Mouse (Mus musculus) MEL (cell line): ENCODE measurements around the gene Slc9a2. TPM values are rescaled to one million over a fixed set of nuclear protein-coding genes. Genes with fewer than 3 reads are reported as not detected.
A peak's percentile ranks its signal among the peaks of the same experiment; 100 is the strongest.

Source experiments
- DNase-seq: peaks from one replicate; pipeline ENCODE4 v3.0.0; 2011; ENCODE audit warnings: low read depth, low spot score
- H3K27ac ChIP-seq: 2 replicates; pipeline ENCODE4 v1.5.1; 2012; ENCODE audit warnings: low read depth, mild to moderate bottlenecking, control low read depth, low read length, moderate library complexity; ENCODE audit not compliant: control insufficient read depth
- H3K27me3 ChIP-seq, 2 experiments: fragments of 150-350 bp in 1 of 2; sonication (generic) in 1 of 2; 2 replicates each; pipeline ENCODE4 v1.6.1; 2012; ENCODE audit warnings: low read length in 2 of 2, mild to moderate bottlenecking in 2 of 2, improper control_type of control experiment in 1 of 2, moderate library complexity in 1 of 2; ENCODE audit not compliant: insufficient read depth in 2 of 2, control insufficient read depth in 1 of 2
- H3K36me3 ChIP-seq, 2 experiments: 2 replicates each; pipeline ENCODE4 v1.6.1; 2012 to 2014; ENCODE audit warnings: low read length in 2 of 2, improper control_type of control experiment in 1 of 2, inconsistent platforms in 1 of 2, mild to moderate bottlenecking in 1 of 2; ENCODE audit not compliant: insufficient read depth in 2 of 2, control insufficient read depth in 1 of 2
- H3K4me1 ChIP-seq, 2 experiments: fragments of 150-350 bp in 1 of 2; sonication (generic) in 1 of 2; 2 replicates each; pipeline ENCODE4 v1.6.1; 2012; ENCODE audit warnings: low read length in 2 of 2, improper control_type of control experiment in 1 of 2, mild to moderate bottlenecking in 1 of 2; ENCODE audit not compliant: insufficient read depth in 2 of 2, control insufficient read depth in 1 of 2
- H3K4me3 ChIP-seq, 2 experiments: fragments of 150-350 bp in 1 of 2; sonication (generic) in 1 of 2; 2 replicates each; pipeline ENCODE4 v1.5.1; 2012; ENCODE audit warnings: low read depth in 2 of 2, low read length in 2 of 2, mild to moderate bottlenecking in 2 of 2, moderate library complexity in 2 of 2, control low read depth in 1 of 2, improper control_type of control experiment in 1 of 2; ENCODE audit not compliant: control insufficient read depth in 1 of 2, insufficient read depth in 1 of 2
- H3K79me2 ChIP-seq: 2 replicates; pipeline ENCODE4 v1.6.1; 2012; ENCODE audit warnings: mild to moderate bottlenecking, low read length, moderate library complexity; ENCODE audit not compliant: control insufficient read depth, poor library complexity, insufficient read depth
- H3K9ac ChIP-seq: 2 replicates; pipeline ENCODE4 v1.6.1; 2012; ENCODE audit warnings: low read depth, mild to moderate bottlenecking, control low read depth, low read length, moderate library complexity; ENCODE audit not compliant: control insufficient read depth, poor library complexity, severe bottlenecking
- H3K9me3 ChIP-seq: fragments of 150-350 bp; sonication (generic); replicated peaks from 2 replicates; pipeline ENCODE4 v1.6.1; 2012; ENCODE audit warnings: mild to moderate bottlenecking, low read length, improper control_type of control experiment, moderate library complexity; ENCODE audit not compliant: insufficient read depth
- BHLHE40 ChIP-seq: IDR thresholded peaks from 2 replicates; pipeline ENCODE4 v1.6.1; 2012; ENCODE audit warnings: low read depth, mild to moderate bottlenecking, inconsistent platforms, low read length, improper control_type of control experiment, borderline replicate concordance
- CHD2 ChIP-seq: IDR thresholded peaks from 2 replicates; pipeline ENCODE4 v1.6.1; 2011; ENCODE audit warnings: low read length, improper control_type of control experiment
- CTCF ChIP-seq, 3 experiments: IDR thresholded peaks in 2 of 3; conservative IDR thresholded peaks in 1 of 3; 2 replicates each; pipeline ENCODE4 v1.5.1; 2011 to 2012; ENCODE audit warnings: low read length in 3 of 3, low read depth in 2 of 3, mild to moderate bottlenecking in 2 of 3, improper control_type of control experiment in 1 of 3, inconsistent platforms in 1 of 3, mixed read lengths in 1 of 3, moderate library complexity in 1 of 3; ENCODE audit not compliant: control insufficient read depth in 1 of 3, insufficient read depth in 1 of 3, poor library complexity in 1 of 3, severe bottlenecking in 1 of 3
- EP300 ChIP-seq, 2 experiments: IDR thresholded peaks; 2 replicates each; pipeline ENCODE4 v1.6.1; 2011; ENCODE audit warnings: improper control_type of control experiment in 2 of 2, low read length in 2 of 2, low read depth in 1 of 2, mild to moderate bottlenecking in 1 of 2
- MAFK ChIP-seq: IDR thresholded peaks from 2 replicates; pipeline ENCODE4 v1.6.1; 2011; ENCODE audit warnings: low read depth, mild to moderate bottlenecking, low read length, improper control_type of control experiment, borderline replicate concordance
- MEF2A ChIP-seq: IDR thresholded peaks from 2 replicates; pipeline ENCODE4 v1.6.1; 2014; ENCODE audit warnings: low read depth, mild to moderate bottlenecking, inconsistent platforms, low read length, improper control_type of control experiment; ENCODE audit not compliant: poor library complexity, insufficient replicate concordance, severe bottlenecking; ENCODE audit errors: extremely low read depth
- MXI1 ChIP-seq: IDR thresholded peaks from 2 replicates; pipeline ENCODE4 v1.6.1; 2011; ENCODE audit warnings: mild to moderate bottlenecking, low read depth, low read length, improper control_type of control experiment
- MYB ChIP-seq: IDR thresholded peaks from 2 replicates; pipeline ENCODE4 v1.6.1; 2011; ENCODE audit warnings: mild to moderate bottlenecking, low read depth, low read length, improper control_type of control experiment
- NRF1 ChIP-seq: IDR thresholded peaks from 2 replicates; pipeline ENCODE4 v1.6.1; 2014; ENCODE audit warnings: low read depth, mild to moderate bottlenecking, inconsistent platforms, low read length, improper control_type of control experiment, moderate library complexity; ENCODE audit not compliant: poor library complexity, insufficient read depth, severe bottlenecking
- POLR2AphosphoS2 ChIP-seq: IDR thresholded peaks from 2 replicates; pipeline ENCODE4 v1.6.1; 2011; ENCODE audit warnings: low read length, improper control_type of control experiment
- POLR2AphosphoS5 ChIP-seq: IDR thresholded peaks from 2 replicates; pipeline ENCODE4 v1.6.1; 2012; ENCODE audit warnings: low read depth, borderline replicate concordance, mild to moderate bottlenecking, inconsistent platforms, low read length, moderate library complexity, mixed read lengths
- RAD21 ChIP-seq: IDR thresholded peaks from 2 replicates; pipeline ENCODE4 v1.6.1; 2011; ENCODE audit warnings: mild to moderate bottlenecking, low read depth, low read length, improper control_type of control experiment
- SMC3 ChIP-seq: IDR thresholded peaks from 2 replicates; pipeline ENCODE4 v1.6.1; 2011; ENCODE audit warnings: low read depth, low read length, improper control_type of control experiment
- USF1 ChIP-seq: IDR thresholded peaks from 2 replicates; pipeline ENCODE4 v1.6.1; 2014; ENCODE audit warnings: low read depth, mild to moderate bottlenecking, inconsistent platforms, low read length, improper control_type of control experiment, moderate library complexity
- ZMIZ1 ChIP-seq: IDR thresholded peaks from 2 replicates; pipeline ENCODE4 v1.6.1; 2012; ENCODE audit warnings: low read depth, mild to moderate bottlenecking, inconsistent platforms, low read length, improper control_type of control experiment, moderate library complexity
- polyA plus RNA-seq, 2 experiments: library from polyadenylated mRNA; stranded (reverse) in 1 of 2; unstranded in 1 of 2; fragments of >175 nt in 1 of 2; fragments of >200 nt in 1 of 2; gene quantifications; 2 replicates each; pipeline versions ENCODE4 v1.2.1 to v1.2.4; 2012; ENCODE audit warnings: low replicate concordance in 2 of 2, low read depth in 1 of 2; ENCODE audit not compliant: insufficient read length in 2 of 2, insufficient read depth in 1 of 2, missing spikeins in 1 of 2
- total RNA-seq: library from RNA; depleted of rRNA; stranded (reverse); fragments of 300-350 nt; gene quantifications from 2 replicates; pipeline ENCODE4 v1.2.3, GENCODE M21; 2012

Gene Slc9a2
- total and polyA plus RNA-seq, 3 experiments = not detected

- DNase-seq = peak; percentile 42
- H3K27me3 ChIP-seq = no peaks in the 10 kb centered on the region
- H3K9me3 ChIP-seq = no peaks in the 10 kb centered on the region
- H3K27ac ChIP-seq = no peak overlapping the region
- H3K79me2 ChIP-seq = no peaks in the 10 kb centered on the region
- no peak for TF ChIP-seq MEF2A
- peak; percentile 37 to 60 (median 51); a peak in 5 of 6 replicates for TF ChIP-seq CTCF (IDR thresholded peaks at IDR 0.05 in 2 of 3, conservative IDR thresholded peaks at IDR 0.05 in 1 of 3; ENCODE audit: control insufficient read depth in 1 of 3, insufficient read depth in 1 of 3, low read depth in 2 of 3, low read length in 3 of 3, poor library complexity in 1 of 3, severe bottlenecking in 1 of 3)
- peak; percentile 1; the same call in 1 of the 2 replicates for TF ChIP-seq RAD21
- peak; percentile 21; the same call in 1 of the 2 replicates for TF ChIP-seq SMC3
- no peak overlapping the region for H3K4me3 ChIP-seq
- H3K4me1 ChIP-seq = peaks cover 0 to 3% of the 10 kb centered on the region in 2 experiments; a peak in 1 of 4 replicates
- no peak overlapping the region for H3K9ac ChIP-seq
- no peaks in the 10 kb centered on the region for H3K36me3 ChIP-seq
Measured at GRCm38 (mm10) chr1:40768606-40769005, 88.2 kb downstream of the Slc9a2 start.

- no peak overlapping the region for H3K27ac ChIP-seq
- no peak for DNase-seq
- no peak overlapping the region for H3K4me3 ChIP-seq
- no peaks in the 10 kb centered on the region for H3K27me3 ChIP-seq
- no peaks in the 10 kb centered on the region for H3K79me2 ChIP-seq
- no peaks in the 10 kb centered on the region for H3K9me3 ChIP-seq
- TF ChIP-seq MAFK = no peak
- TF ChIP-seq USF1 = no peak
- no peak for TF ChIP-seq POLR2AphosphoS5
- TF ChIP-seq CHD2 = no peak
- TF ChIP-seq MXI1 = no peak
- TF ChIP-seq MYB = no peak
- TF ChIP-seq ZMIZ1 = no peak
- no peak for TF ChIP-seq POLR2AphosphoS2
- H3K36me3 ChIP-seq = no peaks in the 10 kb centered on the region
- no peak overlapping the region for H3K9ac ChIP-seq
- peaks cover 0 to 3% of the 10 kb centered on the region in 2 experiments; a peak in 1 of 4 replicates for H3K4me1 ChIP-seq
Measured at GRCm38 (mm10) chr1:40769331-40769894, 89.0 kb downstream of the Slc9a2 start.

- DNase-seq = no peak
- TF ChIP-seq MAFK (no peak), EP300 (IDR thresholded peaks at IDR 0.05; ENCODE audit: low read depth in 1 of 2, low read length in 2 of 2) (peak in 1 of 2 experiments; percentile 44; a peak in 1 of 4 replicates), NRF1 (no peak), BHLHE40 (no peak)
- H3K36me3 ChIP-seq = no peaks in the 10 kb centered on the region
- H3K79me2 ChIP-seq = no peaks in the 10 kb centered on the region
- no peaks in the 10 kb centered on the region for H3K9me3 ChIP-seq
- H3K4me3 ChIP-seq = no peak overlapping the region
- peaks cover 0 to 3% of the 10 kb centered on the region in 2 experiments; a peak in 1 of 4 replicates for H3K4me1 ChIP-seq
- H3K9ac ChIP-seq = no peak overlapping the region
- H3K27me3 ChIP-seq = no peaks in the 10 kb centered on the region
- no peak overlapping the region for H3K27ac ChIP-seq
Measured at GRCm38 (mm10) chr1:40771196-40771970, 91.0 kb downstream of the Slc9a2 start.
